Mouse (Mus musculus): ENCODE measurements around the gene Lhb. TPM values are rescaled to one million over a fixed set of nuclear protein-coding genes. Genes with fewer than 3 reads are reported as not detected.
A peak's percentile ranks its signal among the peaks of the same experiment; 100 is the strongest.

The Lhb gene
- polyA plus RNA-seq, 1 experiment from 2014 or later: not detected

- peaks cover 32% of the 10 kb centered on the region; the same call in 1 of the 2 replicates for H3K36me3 ChIP-seq (ENCODE audit: inconsistent target)
- H3K4me3 ChIP-seq (ENCODE audit: inconsistent target): peak within 1 kb of the TSS; percentile 93
- peak within 1 kb of the TSS; percentile 95 for H3K27ac ChIP-seq
- H3K79me2 ChIP-seq (ENCODE audit: inconsistent target): peaks cover 49% of the 10 kb centered on the region
- under 1% methylated on average over 56 of the region's 58 CpGs for WGBS (ENCODE audit: missing documents)
Measured at GRCm38 (mm10) chr7:45466283-45467089, 45.9 kb downstream of the Lhb start, which contains the start of gene Bax. Gene Bax (minus strand): TSS chr7:45466898.

GRCm38 (mm10) chr7:45467090-45467670 is 46.6 kb downstream of the Lhb start:
- H3K4me3 ChIP-seq (ENCODE audit: inconsistent target): peak overlapping the region; percentile 12; the same call in 1 of the 2 replicates
- WGBS (ENCODE audit: missing documents): 59% methylated on average over 6 of the region's 7 CpGs
- H3K79me2 ChIP-seq (ENCODE audit: inconsistent target): peaks cover 42% of the 10 kb centered on the region
- H3K36me3 ChIP-seq (ENCODE audit: inconsistent target): peaks cover 26% of the 10 kb centered on the region; the same call in 1 of the 2 replicates
- no peak overlapping the region for H3K27ac ChIP-seq

GRCm38 (mm10) chr7:45470869-45471268 is 50.2 kb downstream of the Lhb start:
- Histone ChIP-seq H3K79me2 (ENCODE audit: inconsistent target) (peaks cover 6% of the 10 kb centered on the region), H3K36me3 (ENCODE audit: inconsistent target) (no peaks in the 10 kb centered on the region; the same call in 1 of the 2 replicates), H3K4me3 (ENCODE audit: inconsistent target) (no peak overlapping the region), H3K27ac (no peak overlapping the region)
- WGBS (ENCODE audit: missing documents): 7% methylated on average over 3 of the region's 3 CpGs

Other genes starting within 250 kb of the Lhb start
- gene Gfy, start 241.3 kb upstream of the Lhb start, polyA plus RNA-seq (2018): not detected in 3 replicates
- not detected in 3 replicates for gene Pth2, start 239.8 kb upstream of the Lhb start, polyA plus RNA-seq (2018)
- gene Ccdc155, start 215.9 kb upstream of the Lhb start, polyA plus RNA-seq (2018): not detected in 3 replicates
- not detected in 3 replicates for gene Dkkl1, start 208.7 kb upstream of the Lhb start, polyA plus RNA-seq (2018)
- not detected in 3 replicates for gene Tead2, start 205.1 kb upstream of the Lhb start, polyA plus RNA-seq (2018)
- gene Cd37, start 181.7 kb upstream of the Lhb start, polyA plus RNA-seq (2018): 88.2 to 139 TPM (median 131 TPM) in 3 replicates
- gene Slc6a16, start 179.7 kb upstream of the Lhb start, polyA plus RNA-seq (2018): not detected in 3 replicates
- not detected in 3 replicates for gene Slc6a21, start 143.3 kb upstream of the Lhb start, polyA plus RNA-seq (2018)
- 4.2 to 6.1 TPM (median 4.7 TPM) in 3 replicates for gene Trpm4, start 87.0 kb upstream of the Lhb start, polyA plus RNA-seq (2018)
- not detected in 3 replicates for gene Hrc, start 85.5 kb upstream of the Lhb start, polyA plus RNA-seq (2018)
- gene Ppfia3, start 53.8 kb upstream of the Lhb start, polyA plus RNA-seq (2018): 0.27 to 0.75 TPM in 2 of 3 replicates, not detected in the other
- 0.50 TPM in 1 of 3 replicates, not detected in the others for gene Lin7b, start 50.2 kb upstream of the Lhb start, polyA plus RNA-seq (2018)
- 174 to 235 TPM (median 186 TPM) in 3 replicates for gene Snrnp70, start 25.1 kb upstream of the Lhb start, polyA plus RNA-seq (2018)
- not detected in 3 replicates for gene Kcna7, start 15.2 kb upstream of the Lhb start, polyA plus RNA-seq (2018)
- not detected in 3 replicates for gene Ntf5, start 7.1 kb upstream of the Lhb start, polyA plus RNA-seq (2018)
- 7.1 to 9.5 TPM (median 7.3 TPM) in 3 replicates for gene Gys1, start 14.0 kb downstream of the Lhb start, polyA plus RNA-seq (2018)
- 14.9 to 41.5 TPM (median 18.7 TPM) in 3 replicates for gene Ruvbl2, start 17.3 kb downstream of the Lhb start, polyA plus RNA-seq (2018)
- gene Ftl1, start 39.1 kb downstream of the Lhb start, polyA plus RNA-seq (2018): 15,351 to 37,573 TPM (median 32,957 TPM) in 3 replicates
- 72.6 to 246 TPM (median 245 TPM) in 3 replicates for gene Bax, start 46.1 kb downstream of the Lhb start, polyA plus RNA-seq (2018)
- not detected in 3 replicates for gene Tulp2, start 61.1 kb downstream of the Lhb start, polyA plus RNA-seq (2018)
- gene Gm45808, start 66.0 kb downstream of the Lhb start, polyA plus RNA-seq (2018): not detected in 3 replicates
- gene Dhdh, start 68.0 kb downstream of the Lhb start, polyA plus RNA-seq (2018): 12.5 to 24.6 TPM (median 12.8 TPM) in 3 replicates
- 298 to 734 TPM (median 400 TPM) in 3 replicates for gene Nucb1, start 89.6 kb downstream of the Lhb start, polyA plus RNA-seq (2018)
- 21.4 to 32.3 TPM (median 27.6 TPM) in 3 replicates for gene Ppp1r15a, start 105.4 kb downstream of the Lhb start, polyA plus RNA-seq (2018)
- gene Plekha4, start 105.5 kb downstream of the Lhb start, polyA plus RNA-seq (2018): 0.04 to 1.5 TPM (median 0.68 TPM) in 3 replicates
- 0.78 to 5.8 TPM (median 1.3 TPM) in 3 replicates for gene Hsd17b14, start 134.1 kb downstream of the Lhb start, polyA plus RNA-seq (2018)
- gene Bcat2, start 149.3 kb downstream of the Lhb start, polyA plus RNA-seq (2018): 31.4 to 52.8 TPM (median 38.5 TPM) in 3 replicates
- gene Fgf21, start 194.7 kb downstream of the Lhb start, polyA plus RNA-seq (2018): not detected in 3 replicates
- gene Fut1, start 196.5 kb downstream of the Lhb start, polyA plus RNA-seq (2018): not detected in 3 replicates
- not detected in 3 replicates for gene Izumo1, start 201.0 kb downstream of the Lhb start, polyA plus RNA-seq (2018)
- gene Rasip1, start 206.7 kb downstream of the Lhb start, polyA plus RNA-seq (2018): 0.04 to 0.08 TPM (median 0.07 TPM) in 3 replicates
- gene Mamstr, start 219.2 kb downstream of the Lhb start, polyA plus RNA-seq (2018): not detected in 3 replicates
- gene Fut2, start 245.6 kb downstream of the Lhb start, polyA plus RNA-seq (2018): not detected in 3 replicates